Mouse (Mus musculus): Measurements from ENCODE around the gene Gm4969. TPM values are rescaled to one million over a fixed set of nuclear protein-coding genes. Genes with fewer than 3 reads are reported as not detected.

Gm4969 gene
- polyA plus RNA-seq, 1 experiment: not detected

DNA sequence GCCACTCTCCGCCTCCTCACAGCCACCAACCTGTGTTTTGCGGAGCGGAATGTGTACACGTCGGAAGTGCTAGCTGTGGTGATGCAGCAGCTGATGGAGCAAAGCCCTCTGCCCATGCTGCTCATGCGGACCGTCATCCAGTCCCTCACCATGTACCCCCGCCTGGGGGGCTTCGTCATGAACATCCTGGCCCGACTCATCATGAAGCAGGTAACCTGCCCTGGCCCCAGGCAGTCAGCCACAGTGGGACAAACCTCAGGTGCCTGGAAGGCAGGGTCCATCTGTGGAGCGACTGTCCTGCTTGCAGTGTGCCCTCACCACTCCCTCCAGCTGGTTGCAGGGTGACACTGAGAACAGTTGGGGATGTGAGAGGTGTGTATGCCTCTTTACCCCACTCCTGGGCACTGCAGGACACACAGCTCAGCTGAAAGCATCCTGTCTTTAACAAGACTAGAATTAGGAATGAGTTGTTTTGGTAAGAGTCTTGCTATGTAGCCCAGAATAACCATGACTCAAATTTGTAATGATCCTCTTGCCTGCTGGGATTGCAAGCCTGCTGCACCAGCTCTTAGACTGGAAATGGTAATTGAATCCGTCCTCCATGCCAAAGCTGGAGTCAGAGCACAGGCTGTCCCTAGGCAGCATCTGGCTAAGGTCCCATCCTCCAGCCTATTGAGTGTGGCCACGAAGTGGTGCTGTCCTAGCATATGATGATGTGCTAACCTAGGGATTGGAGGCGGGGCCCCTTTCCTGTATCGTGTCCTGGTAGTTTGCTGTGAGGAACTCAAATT lies 65.6 kb downstream of the Gm4969 start:
- Histone ChIP-seq H3K79me3 (ENCODE audit: low read depth) (no peaks in the 10 kb centered on the region), H3K27me3 (ENCODE audit: control insufficient read depth, insufficient read depth, insufficient read length) (no peaks in the 10 kb centered on the region), H3K79me2 (ENCODE audit: control insufficient read depth, insufficient read depth) (no peaks in the 10 kb centered on the region), H3ac (ENCODE audit: control insufficient read depth, insufficient read length, low read depth) (no peak overlapping the region), H3K4me3 (ENCODE audit: insufficient read depth, poor library complexity, severe bottlenecking) (no peak overlapping the region), H3K36me3 (ENCODE audit: control insufficient read depth, insufficient read depth) (peaks cover 14% of the 10 kb centered on the region)
- TF ChIP-seq MYOG (IDR thresholded peaks at IDR 0.05; ENCODE audit: control insufficient read depth, extremely low read depth, insufficient read length) (no peak), CEBPB (IDR thresholded peaks at IDR 0.05; ENCODE audit: low read depth) (no peak), MYOD1 (IDR thresholded peaks at IDR 0.05; ENCODE audit: control insufficient read depth, insufficient read length, low read depth) (no peak), MAX (IDR thresholded peaks at IDR 0.05) (no peak), FOSL1 (IDR thresholded peaks at IDR 0.05; ENCODE audit: insufficient read depth, low read length, poor library complexity, severe bottlenecking) (no peak), USF1 (IDR thresholded peaks at IDR 0.05; ENCODE audit: low read depth) (no peak), CTCF (IDR thresholded peaks at IDR 0.05; ENCODE audit: control insufficient read depth, insufficient read depth, insufficient read length) (no peak)

DNA sequence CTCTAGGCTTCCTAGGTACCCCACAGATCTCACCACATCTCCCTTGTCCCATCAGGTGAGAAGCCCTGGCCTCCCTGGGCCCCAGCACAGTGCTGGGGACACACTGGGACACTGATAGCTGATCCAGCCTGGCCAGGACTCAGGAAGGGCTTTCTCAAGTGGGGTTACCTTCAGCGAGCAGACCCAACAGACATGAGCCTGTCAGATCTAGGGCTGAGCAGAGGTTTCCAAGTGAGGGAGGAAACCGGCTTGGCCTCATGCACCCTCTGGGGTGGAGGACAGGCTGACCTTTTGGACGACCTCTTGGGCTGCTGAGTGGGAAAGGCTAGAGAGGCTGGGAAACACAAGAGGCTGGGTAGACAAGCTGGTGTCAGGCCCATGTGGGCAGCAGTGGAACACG lies 67.0 kb downstream of the Gm4969 start:
- no peak overlapping the region for H3K4me3 ChIP-seq (ENCODE audit: insufficient read depth, poor library complexity, severe bottlenecking)
- no peak for TF ChIP-seq FOSL1 (IDR thresholded peaks at IDR 0.05; ENCODE audit: insufficient read depth, low read length, poor library complexity, severe bottlenecking)
- H3K36me3 ChIP-seq (ENCODE audit: control insufficient read depth, insufficient read depth): peaks cover 22% of the 10 kb centered on the region
- H3K27me3 ChIP-seq (ENCODE audit: control insufficient read depth, insufficient read depth, insufficient read length): no peaks in the 10 kb centered on the region
- no peaks in the 10 kb centered on the region for H3K79me2 ChIP-seq (ENCODE audit: control insufficient read depth, insufficient read depth)
- no peak overlapping the region for H3ac ChIP-seq (ENCODE audit: control insufficient read depth, insufficient read length, low read depth)
- no peaks in the 10 kb centered on the region for H3K79me3 ChIP-seq (ENCODE audit: low read depth)

DNA sequence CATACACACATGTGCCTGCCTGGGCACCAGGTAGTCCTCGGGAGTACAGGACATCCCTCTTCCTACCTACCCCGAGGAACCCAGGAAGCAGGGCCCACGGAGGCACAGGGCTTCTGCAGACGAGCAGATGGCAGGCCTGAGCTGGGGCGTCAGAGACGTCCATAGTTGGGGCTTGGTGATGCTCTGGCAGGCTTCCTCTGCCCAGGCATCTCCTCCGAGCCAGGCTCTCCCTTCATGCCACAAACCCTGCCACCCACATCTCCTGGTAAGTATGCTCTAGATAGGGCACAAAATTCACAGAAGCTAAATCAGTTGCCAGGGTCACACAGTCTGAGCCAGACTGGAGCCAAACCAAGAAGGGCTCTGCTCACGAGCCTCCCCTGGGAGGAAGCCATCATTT lies 68.0 kb downstream of the Gm4969 start:
- H3K27me3 ChIP-seq (ENCODE audit: control insufficient read depth, insufficient read depth, insufficient read length): no peaks in the 10 kb centered on the region
- no peaks in the 10 kb centered on the region for H3K79me2 ChIP-seq (ENCODE audit: control insufficient read depth, insufficient read depth)
- H3ac ChIP-seq (ENCODE audit: control insufficient read depth, insufficient read length, low read depth): no peak overlapping the region
- H3K79me3 ChIP-seq (ENCODE audit: low read depth): no peaks in the 10 kb centered on the region
- H3K36me3 ChIP-seq (ENCODE audit: control insufficient read depth, insufficient read depth): peaks cover 22% of the 10 kb centered on the region
- no peak overlapping the region for H3K4me3 ChIP-seq (ENCODE audit: insufficient read depth, poor library complexity, severe bottlenecking)
- TF ChIP-seq USF1 (IDR thresholded peaks at IDR 0.05; ENCODE audit: low read depth): no peak
- TF ChIP-seq MAX (IDR thresholded peaks at IDR 0.05): no peak
- TF ChIP-seq CTCF (IDR thresholded peaks at IDR 0.05; ENCODE audit: control insufficient read depth, insufficient read depth, insufficient read length): no peak
- no peak for TF ChIP-seq MYOG (IDR thresholded peaks at IDR 0.05; ENCODE audit: control insufficient read depth, extremely low read depth, insufficient read length)
- no peak for TF ChIP-seq FOSL1 (IDR thresholded peaks at IDR 0.05; ENCODE audit: insufficient read depth, low read length, poor library complexity, severe bottlenecking)
- no peak for TF ChIP-seq MYOD1 (IDR thresholded peaks at IDR 0.05; ENCODE audit: control insufficient read depth, insufficient read length, low read depth)
- no peak for TF ChIP-seq CEBPB (IDR thresholded peaks at IDR 0.05; ENCODE audit: low read depth)

DNA sequence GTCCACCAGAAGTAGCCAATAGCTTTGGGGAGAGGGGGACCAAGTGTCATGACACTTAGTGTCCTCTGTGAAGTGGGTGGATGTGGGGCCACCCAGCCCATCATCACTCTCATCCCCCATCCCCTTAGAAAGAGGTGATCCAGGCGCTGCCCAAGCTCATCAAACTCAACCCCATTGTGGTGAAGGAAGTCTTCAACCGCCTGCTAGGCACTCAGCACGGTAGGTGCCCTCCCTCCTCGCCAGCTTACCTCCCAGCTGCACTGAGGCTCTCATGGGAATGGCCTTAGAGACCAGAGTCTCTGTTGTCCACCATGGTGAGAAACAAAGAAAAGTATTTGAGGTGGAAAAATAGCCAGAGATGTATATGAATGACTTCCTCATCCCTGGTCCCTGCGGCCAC lies 68.9 kb downstream of the Gm4969 start:
- Histone ChIP-seq H3K36me3 (ENCODE audit: control insufficient read depth, insufficient read depth) (peaks cover 26% of the 10 kb centered on the region), H3ac (ENCODE audit: control insufficient read depth, insufficient read length, low read depth) (no peak overlapping the region), H3K27me3 (ENCODE audit: control insufficient read depth, insufficient read depth, insufficient read length) (no peaks in the 10 kb centered on the region), H3K79me3 (ENCODE audit: low read depth) (no peaks in the 10 kb centered on the region), H3K4me3 (ENCODE audit: insufficient read depth, poor library complexity, severe bottlenecking) (no peak overlapping the region), H3K79me2 (ENCODE audit: control insufficient read depth, insufficient read depth) (no peaks in the 10 kb centered on the region)
- no peak for TF ChIP-seq CTCF (IDR thresholded peaks at IDR 0.05; ENCODE audit: control insufficient read depth, insufficient read depth, insufficient read length)
- no peak for TF ChIP-seq FOSL1 (IDR thresholded peaks at IDR 0.05; ENCODE audit: insufficient read depth, low read length, poor library complexity, severe bottlenecking)
- no peak for TF ChIP-seq MYOD1 (IDR thresholded peaks at IDR 0.05; ENCODE audit: control insufficient read depth, insufficient read length, low read depth)
- TF ChIP-seq USF1 (IDR thresholded peaks at IDR 0.05; ENCODE audit: low read depth): no peak
- no peak for TF ChIP-seq CEBPB (IDR thresholded peaks at IDR 0.05; ENCODE audit: low read depth)
- no peak for TF ChIP-seq MYOG (IDR thresholded peaks at IDR 0.05; ENCODE audit: control insufficient read depth, extremely low read depth, insufficient read length)
- no peak for TF ChIP-seq MAX (IDR thresholded peaks at IDR 0.05)

Small RNA genes within 50 kb of the gene (microRNA-seq; reads per million reads assigned to microRNA genes)
- gene Mir3100 (ENCODE audit: borderline microRNAs expressed): 0.68 reads per million, percentile 14 among the genes with 10 or more reads in this experiment

Other genes starting within 250 kb of the Gm4969 start
- 0.05 TPM for gene Pglyrp1, start 247.0 kb downstream of the Gm4969 start, polyA plus RNA-seq (2012; fragmentation: generic; extraction: Trizol)
- gene Ccdc61, start 208.0 kb downstream of the Gm4969 start, polyA plus RNA-seq (2012; fragmentation: generic; extraction: Trizol): 10.8 TPM
- 0.05 TPM for gene Nova2, start 192.5 kb downstream of the Gm4969 start, polyA plus RNA-seq (2012; fragmentation: generic; extraction: Trizol)
- gene Nanos2, start 131.0 kb downstream of the Gm4969 start, polyA plus RNA-seq (2012; fragmentation: generic; extraction: Trizol): not detected
- gene Mypop, start 127.1 kb downstream of the Gm4969 start, polyA plus RNA-seq (2012; fragmentation: generic; extraction: Trizol): 17.8 TPM
- 39.4 TPM for gene Irf2bp1, start 114.3 kb downstream of the Gm4969 start, polyA plus RNA-seq (2012; fragmentation: generic; extraction: Trizol)
- gene Foxa3, start 94.8 kb downstream of the Gm4969 start, polyA plus RNA-seq (2012; fragmentation: generic; extraction: Trizol): 0.07 TPM
- gene Sympk, start 94.0 kb downstream of the Gm4969 start, polyA plus RNA-seq (2012; fragmentation: generic; extraction: Trizol): 84.8 TPM
- gene Rsph6a, start 63.7 kb downstream of the Gm4969 start, polyA plus RNA-seq (2012; fragmentation: generic; extraction: Trizol): 0.09 TPM
- 83.1 TPM for gene Dmwd, start 42.1 kb downstream of the Gm4969 start, polyA plus RNA-seq (2012; fragmentation: generic; extraction: Trizol)
- gene Dmpk, start 34.5 kb downstream of the Gm4969 start, polyA plus RNA-seq (2012; fragmentation: generic; extraction: Trizol): 120 TPM
- 1.6 TPM for gene Six5, start 23.8 kb downstream of the Gm4969 start, polyA plus RNA-seq (2012; fragmentation: generic; extraction: Trizol)
- gene Fbxo46, start 1.5 kb upstream of the Gm4969 start, polyA plus RNA-seq (2012; fragmentation: generic; extraction: Trizol): 7.4 TPM
- 12.3 TPM for gene Qpctl, start 30.9 kb upstream of the Gm4969 start, polyA plus RNA-seq (2012; fragmentation: generic; extraction: Trizol)
- 255 TPM for gene Snrpd2, start 31.4 kb upstream of the Gm4969 start, polyA plus RNA-seq (2012; fragmentation: generic; extraction: Trizol)
- gene Gipr, start 47.8 kb upstream of the Gm4969 start, polyA plus RNA-seq (2012; fragmentation: generic; extraction: Trizol): 0.43 TPM
- gene Eml2, start 58.1 kb upstream of the Gm4969 start, polyA plus RNA-seq (2012; fragmentation: generic; extraction: Trizol): 16.4 TPM
- 0.05 TPM for gene Gpr4, start 94.2 kb upstream of the Gm4969 start, polyA plus RNA-seq (2012; fragmentation: generic; extraction: Trizol)
- gene Opa3, start 110.0 kb upstream of the Gm4969 start, polyA plus RNA-seq (2012; fragmentation: generic; extraction: Trizol): 27.5 TPM
- 145 TPM for gene Vasp, start 153.4 kb upstream of the Gm4969 start, polyA plus RNA-seq (2012; fragmentation: generic; extraction: Trizol)
- gene Ppm1n, start 161.7 kb upstream of the Gm4969 start, polyA plus RNA-seq (2012; fragmentation: generic; extraction: Trizol): 0.05 TPM
- gene Rtn2, start 164.3 kb upstream of the Gm4969 start, polyA plus RNA-seq (2012; fragmentation: generic; extraction: Trizol): 107 TPM
- 1.4 TPM for gene Fosb, start 191.7 kb upstream of the Gm4969 start, polyA plus RNA-seq (2012; fragmentation: generic; extraction: Trizol)
- 151 TPM for gene Ercc1, start 226.4 kb upstream of the Gm4969 start, polyA plus RNA-seq (2012; fragmentation: generic; extraction: Trizol)
- 25.6 TPM for gene Cd3eap, start 241.1 kb upstream of the Gm4969 start, polyA plus RNA-seq (2012; fragmentation: generic; extraction: Trizol)
- gene Ppp1r13l, start 241.4 kb upstream of the Gm4969 start, polyA plus RNA-seq (2012; fragmentation: generic; extraction: Trizol): 21.5 TPM

All from C2C12 (cell line).